Mouse (Mus musculus) ES-E14 (cell line): ENCODE data around the gene Gm28053. TPM values are rescaled to one million over a fixed set of nuclear protein-coding genes. Genes with fewer than 3 reads are reported as not detected.

Experiments used
- DNase-seq: peaks from one replicate; pipeline ENCODE4 v3.0.0-alpha.2; 2013; ENCODE audit warnings: low read depth, low spot score
- H3K27ac ChIP-seq: 2 replicates; pipeline ENCODE4 v1.5.1; 2012; ENCODE audit warnings: low read depth, mild to moderate bottlenecking, low read length, moderate library complexity, mixed read lengths; ENCODE audit not compliant: poor library complexity, insufficient read depth, severe bottlenecking
- H3K36me3 ChIP-seq: 2 replicates; pipeline ENCODE4 v1.6.1; 2012; ENCODE audit warnings: mild to moderate bottlenecking, low read length, moderate library complexity, mixed read lengths; ENCODE audit not compliant: control insufficient read depth, poor library complexity, insufficient read depth, severe bottlenecking
- H3K4me1 ChIP-seq, 2 experiments: fragments of 150-350 bp in 1 of 2; sonication (generic) in 1 of 2; 2 replicates each; pipeline ENCODE4 v1.6.1; 2012; ENCODE audit warnings: low read length in 2 of 2, mild to moderate bottlenecking in 1 of 2, mixed read lengths in 1 of 2; ENCODE audit not compliant: control insufficient read depth in 2 of 2, insufficient read depth in 2 of 2, poor library complexity in 1 of 2
- H3K4me3 ChIP-seq, 2 experiments: fragments of 150-350 bp in 1 of 2; sonication (generic) in 1 of 2; 2 replicates each; pipeline ENCODE4 v1.5.1; 2012; ENCODE audit warnings: low read length in 2 of 2, low read depth in 1 of 2, mild to moderate bottlenecking in 1 of 2, mixed read lengths in 1 of 2; ENCODE audit not compliant: insufficient read depth in 1 of 2, poor library complexity in 1 of 2, severe bottlenecking in 1 of 2
- H3K9ac ChIP-seq: 2 replicates; pipeline ENCODE4 v1.6.1; 2012; ENCODE audit warnings: low read depth, mild to moderate bottlenecking, low read length, mixed read lengths; ENCODE audit not compliant: poor library complexity, insufficient read depth, severe bottlenecking
- H3K9me3 ChIP-seq: fragments of 150-350 bp; sonication (generic); 2 replicates; pipeline ENCODE4 v1.6.1; 2012; ENCODE audit warnings: low read depth, mild to moderate bottlenecking, low read length; ENCODE audit not compliant: control insufficient read depth, insufficient read depth
- CHD2 ChIP-seq: IDR thresholded peaks from 2 replicates; pipeline ENCODE4 v1.6.1; 2014; ENCODE audit warnings: mild to moderate bottlenecking, low read depth, low read length, inconsistent platforms
- HCFC1 ChIP-seq: IDR thresholded peaks from 2 replicates; pipeline ENCODE4 v1.6.1; 2012; ENCODE audit warnings: low read length, inconsistent platforms, borderline replicate concordance; ENCODE audit not compliant: insufficient read depth
- MAFK ChIP-seq: IDR thresholded peaks from 2 replicates; pipeline ENCODE4 v1.6.1; 2014; ENCODE audit warnings: mild to moderate bottlenecking, low read depth, low read length, inconsistent platforms; ENCODE audit not compliant: insufficient read depth
- ZC3H11A ChIP-seq: IDR thresholded peaks from 2 replicates; pipeline ENCODE4 v1.6.1; 2012; ENCODE audit warnings: low read depth, mild to moderate bottlenecking, inconsistent platforms, low read length, borderline replicate concordance
- ZNF384 ChIP-seq: IDR thresholded peaks from 2 replicates; pipeline ENCODE4 v1.6.1; 2012; ENCODE audit warnings: low read depth, low read length, inconsistent platforms
- in situ Hi-C, 2 experiments: fragments of 600-800 bp; cut with MboI; formaldehyde crosslinking; loops; one replicate each; pipeline ENCODE4 v1.15.1; 2025; ENCODE audit warnings: low sequenced_read_pairs in 2 of 2, inconsistent platforms in 1 of 2; ENCODE audit not compliant: unreplicated experiment in 2 of 2
- total RNA-seq: library from RNA; depleted of rRNA; stranded (reverse); fragments of 300-350 nt; gene quantifications from 2 replicates; pipeline ENCODE4 v1.2.3, GENCODE M21; 2012

The Gm28053 gene
- total RNA-seq, 1 experiment = not detected

DNA sequence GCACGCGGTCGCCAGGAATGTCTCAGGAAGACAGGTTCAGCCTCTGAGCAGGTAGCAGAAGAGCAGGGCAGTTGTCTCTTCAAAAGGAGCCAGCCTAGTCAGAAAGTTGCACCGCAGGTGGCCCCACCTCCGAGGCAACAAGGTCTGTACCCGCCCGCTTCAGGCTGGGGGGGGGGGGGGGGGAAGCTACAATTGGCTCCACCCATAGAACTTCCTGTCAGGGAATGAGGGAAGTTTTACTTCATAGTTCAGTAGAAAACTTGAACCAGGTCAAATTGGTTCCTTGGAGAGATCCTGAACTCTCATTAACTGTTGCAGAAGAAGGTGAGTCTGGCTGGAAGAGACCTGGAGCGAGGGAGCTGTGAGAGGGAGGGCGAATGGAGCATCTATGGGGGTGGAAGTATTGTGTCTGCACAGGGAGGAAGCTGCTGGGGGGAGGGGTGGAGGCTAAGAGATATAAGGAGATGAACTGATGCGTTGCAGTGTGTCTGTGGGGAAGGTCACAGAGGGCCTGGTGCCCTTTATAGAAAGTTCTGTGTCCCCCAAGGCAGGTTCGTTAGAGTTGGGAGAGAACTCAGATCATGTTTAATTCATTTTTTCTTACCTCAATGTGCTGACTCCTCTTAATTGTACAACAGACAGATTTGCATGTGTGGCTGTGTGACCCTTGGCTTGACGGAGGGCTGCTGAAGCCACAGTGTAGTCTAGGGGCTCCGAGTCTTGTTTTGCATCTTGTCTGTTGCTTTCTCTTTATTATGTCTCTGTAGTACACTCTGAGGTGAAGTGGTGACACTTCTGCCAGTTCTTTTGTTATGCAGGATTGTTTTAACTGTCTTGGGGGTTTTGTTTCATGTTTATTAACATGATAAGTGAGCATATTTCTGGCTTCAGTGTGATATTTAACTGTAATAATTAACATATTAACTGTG, 42.2 kb upstream of the Gm28053 start, which contains the start of gene Gimap9:
Gene Gimap9 (plus strand): TSS at position 199 of the 929 bp plus-strand sequence.
- no peaks in the 10 kb centered on the region for H3K36me3 ChIP-seq
- H3K9ac ChIP-seq = no peak within 1 kb of the TSS; the same call in 1 of the 2 replicates
- in situ Hi-C loops = no loop called here

DNA sequence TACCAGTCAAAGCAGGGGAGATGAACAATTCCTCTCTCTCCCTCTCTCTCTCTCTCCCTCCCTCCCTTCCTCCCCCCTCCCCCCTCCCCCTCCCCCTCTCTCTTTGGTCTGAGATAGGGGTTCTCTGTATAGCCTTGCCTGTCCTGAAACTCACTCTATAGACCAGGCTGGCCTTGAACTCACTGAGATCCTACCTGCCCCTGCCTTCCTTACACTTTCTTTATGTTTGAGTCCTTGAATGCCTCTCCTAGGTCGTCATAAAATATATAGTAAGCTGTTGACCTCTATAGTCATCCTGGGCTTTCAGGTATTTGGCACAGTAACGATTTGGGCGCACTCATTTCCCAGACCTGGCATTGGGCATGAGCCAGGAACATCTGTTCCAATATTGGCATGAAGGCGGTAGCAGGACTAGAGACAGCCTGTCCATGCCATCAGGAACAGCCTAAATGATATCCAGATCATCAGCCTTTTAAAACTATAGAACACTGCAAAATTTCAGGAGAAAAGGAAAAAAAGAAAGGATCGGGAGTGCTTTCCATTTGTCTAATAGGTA, 41.5 kb upstream of the Gm28053 start:
- H3K36me3 ChIP-seq = no peaks in the 10 kb centered on the region
- TF ChIP-seq ZNF384 (no peak), CHD2 (no peak), ZC3H11A (no peak), HCFC1 (no peak), MAFK (no peak)
- no peak overlapping the region; the same call in 1 of the 2 replicates for H3K27ac ChIP-seq
- no peak for DNase-seq
- in situ Hi-C loops = no loop called here
- H3K4me3 ChIP-seq = no peak overlapping the region
- H3K4me1 ChIP-seq = peaks cover 4 to 14% of the 10 kb centered on the region in 2 experiments
- no peaks in the 10 kb centered on the region for H3K9me3 ChIP-seq
- no peak overlapping the region; the same call in 1 of the 2 replicates for H3K9ac ChIP-seq

More for the DNA sequence above, 42.2 kb upstream of the Gm28053 start, which contains the start of gene Gimap9:
- Histone ChIP-seq H3K4me3 (peak within 1 kb of the TSS; percentile 44 to 69), H3K27ac (peak within 1 kb of the TSS; percentile 71), H3K9me3 (no peaks in the 10 kb centered on the region), H3K4me1 (peaks cover 4 to 14% of the 10 kb centered on the region in 2 experiments)
- peak; percentile 37 for DNase-seq
- TF ChIP-seq CHD2 (no peak), HCFC1 (no peak), ZNF384 (no peak), ZC3H11A (no peak), MAFK (no peak)

DNA sequence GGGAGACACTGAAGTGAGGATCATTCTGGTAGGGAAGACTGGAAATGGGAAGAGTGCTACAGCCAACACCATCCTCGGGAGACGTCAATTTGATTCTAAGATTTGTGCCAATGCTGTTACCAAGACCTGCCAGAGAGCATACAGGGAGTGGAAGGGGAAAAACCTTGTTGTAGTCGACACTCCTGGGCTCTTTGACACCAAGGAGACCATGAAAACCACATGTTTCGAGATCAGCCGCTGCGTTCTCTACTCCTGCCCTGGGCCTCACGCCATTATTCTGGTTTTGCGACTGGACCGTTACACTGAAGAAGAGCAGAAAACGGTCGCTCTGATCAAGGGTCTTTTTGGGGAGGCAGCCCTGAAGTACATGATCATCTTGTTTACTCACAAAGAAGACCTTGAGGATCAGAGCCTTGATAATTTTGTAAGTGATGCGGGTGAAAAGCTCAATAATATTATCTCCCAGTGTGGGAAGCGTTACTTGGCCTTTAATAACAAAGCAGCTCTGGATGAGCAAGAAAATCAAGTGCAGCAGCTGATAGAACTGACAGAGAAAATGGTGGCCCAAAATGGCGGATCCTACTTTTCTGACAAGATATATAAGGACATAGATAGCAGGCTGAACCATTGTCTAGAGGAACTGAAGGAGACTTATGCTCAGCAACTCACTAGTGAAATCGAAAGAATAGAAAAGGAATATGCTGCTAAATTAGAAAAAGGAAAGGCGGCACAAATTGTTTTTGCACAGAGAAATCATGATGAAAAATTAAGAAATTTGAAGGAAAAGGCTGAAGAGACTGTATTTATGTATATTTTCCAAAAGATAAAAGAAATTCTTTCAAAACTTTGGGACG, 40.7 kb upstream of the Gm28053 start:
- in situ Hi-C loops = no loop called here
- TF ChIP-seq HCFC1 (no peak), MAFK (no peak), ZC3H11A (no peak), ZNF384 (no peak), CHD2 (no peak)
- H3K9me3 ChIP-seq = no peaks in the 10 kb centered on the region
- no peaks in the 10 kb centered on the region for H3K36me3 ChIP-seq
- H3K4me3 ChIP-seq = no peak overlapping the region
- no peak for DNase-seq
- peaks cover 4 to 14% of the 10 kb centered on the region in 2 experiments for H3K4me1 ChIP-seq
- no peak overlapping the region for H3K9ac ChIP-seq
- no peak overlapping the region for H3K27ac ChIP-seq

DNA sequence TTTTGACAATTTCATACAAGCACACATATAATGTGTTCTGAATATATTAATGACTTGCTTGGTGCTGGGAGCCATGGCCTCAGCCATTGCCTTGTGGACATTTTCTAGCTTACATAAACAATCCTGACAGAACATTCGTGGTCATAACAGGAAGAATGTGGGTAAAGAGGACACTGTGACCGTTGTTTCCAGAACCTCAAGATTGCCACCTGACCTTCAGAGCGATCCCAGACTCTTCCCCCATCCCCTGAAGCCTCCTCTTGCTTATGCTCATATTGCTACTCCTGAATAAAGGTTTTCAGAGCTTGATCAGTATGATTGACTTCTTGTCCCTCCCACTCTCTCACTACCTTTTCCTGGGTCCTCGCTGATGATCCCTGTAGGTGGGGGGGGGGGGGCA, 40.0 kb upstream of the Gm28053 start:
- Histone ChIP-seq H3K9me3 (no peaks in the 10 kb centered on the region), H3K9ac (no peak overlapping the region), H3K36me3 (no peaks in the 10 kb centered on the region), H3K4me3 (no peak overlapping the region), H3K4me1 (peaks cover 4 to 14% of the 10 kb centered on the region in 2 experiments), H3K27ac (no peak overlapping the region)
- no peak for TF ChIP-seq HCFC1
- no peak for TF ChIP-seq CHD2
- no peak for TF ChIP-seq MAFK
- TF ChIP-seq ZNF384 = no peak
- TF ChIP-seq ZC3H11A = no peak
- no peak for DNase-seq
- in situ Hi-C loops = no loop called here
